Mouse (Mus musculus) MEL-GATA-1-ER (cell line): ENCODE measurements around the gene Mrpl28.
A peak's percentile ranks its signal among the peaks of the same experiment; 100 is the strongest.
"Not testable (repeated sequence)": the region's sequence is repeated elsewhere in the genome, so short reads cannot be mapped to it uniquely, and the experiment has no call there.

Source experiments
- DNase-seq: peaks from one replicate; pipeline ENCODE4 v3.0.0-alpha.2; 2012; ENCODE audit warnings: low read depth; ENCODE audit errors: extremely low read depth

The Mrpl28 gene

DNA sequence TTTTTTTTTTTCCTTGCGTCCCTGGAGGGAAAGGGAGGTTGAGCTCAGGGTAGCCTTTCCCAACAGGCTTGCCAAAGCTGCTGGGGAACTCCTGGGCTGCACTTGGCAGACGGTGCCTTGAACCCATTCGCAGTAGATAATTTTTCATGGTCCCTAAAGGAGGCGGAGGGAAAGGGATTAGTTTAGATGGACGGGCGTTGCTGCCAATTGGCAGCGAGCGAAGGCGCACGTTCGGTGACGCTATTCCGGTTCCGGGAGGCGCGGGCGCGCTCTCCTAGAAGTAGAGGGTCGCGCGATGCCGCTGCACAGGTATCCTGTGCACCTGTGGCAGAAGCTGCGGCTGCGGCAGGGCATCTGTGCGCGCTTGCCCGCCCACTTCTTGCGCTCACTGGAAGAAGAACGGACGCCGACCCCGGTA lies at the start of gene Mrpl28:
TSS of gene Mrpl28 (plus strand) at position 234 of the 418 bp plus-strand sequence.
- peak; percentile 95 for DNase-seq

DNA sequence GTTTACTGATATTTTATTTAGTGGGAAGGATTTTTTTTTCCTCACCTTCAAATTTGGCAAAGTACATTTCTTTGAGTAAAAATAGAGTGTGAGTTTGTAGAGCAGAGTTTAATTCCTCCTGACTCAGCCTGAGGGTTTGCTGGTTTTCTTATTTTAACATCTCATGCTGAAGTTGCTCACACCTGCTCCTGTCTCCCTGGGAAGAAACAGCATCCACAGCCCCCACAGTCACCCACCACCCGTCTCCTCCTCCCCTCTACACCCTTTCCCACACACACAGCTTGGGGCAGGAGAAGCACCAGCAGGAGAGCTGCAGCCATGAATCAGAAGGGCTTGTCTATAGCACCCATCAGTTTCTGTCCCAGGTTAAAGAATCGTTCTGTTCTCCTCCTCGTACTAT lies 48.1 kb upstream of the Mrpl28 start:
- no peak for DNase-seq

DNA sequence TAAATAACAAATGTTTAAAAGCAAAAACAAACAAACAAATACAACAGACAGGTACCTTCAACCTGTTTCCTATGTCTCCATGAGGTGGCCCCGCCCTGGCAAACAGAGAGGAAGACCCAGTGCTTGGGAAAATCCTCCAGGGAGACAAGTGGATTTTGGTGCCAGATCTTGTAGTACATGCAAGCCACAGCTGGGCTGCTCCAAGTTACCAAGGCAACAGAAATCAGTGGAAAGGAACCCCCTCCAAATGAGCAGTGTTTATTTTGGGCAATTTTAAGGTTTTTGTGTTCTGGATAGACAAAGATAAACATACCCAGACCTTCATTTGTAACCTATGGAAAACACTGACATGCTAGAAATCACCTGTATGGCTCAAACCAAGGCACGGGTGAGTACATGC lies 44.4 kb upstream of the Mrpl28 start:
- no peak for DNase-seq

DNA sequence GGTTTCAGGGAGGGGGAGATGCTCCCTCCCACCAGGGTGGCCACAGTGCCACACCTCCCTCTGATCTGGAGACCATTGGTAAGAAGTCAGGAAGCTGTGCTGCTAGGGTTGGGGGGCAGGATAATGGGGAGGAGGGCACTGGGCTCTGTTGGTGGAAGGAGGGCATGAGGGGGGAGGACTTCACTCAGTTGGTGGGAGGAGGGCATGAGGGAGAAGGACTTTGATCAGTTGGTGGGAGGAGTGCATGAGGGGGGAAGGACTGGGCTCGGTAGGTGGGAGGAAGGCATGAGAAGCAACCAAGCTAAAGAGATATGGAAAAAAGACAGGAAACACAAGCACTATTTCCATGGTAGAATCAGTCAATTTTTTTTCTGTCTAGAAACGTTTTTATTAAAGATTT lies 42.4 kb upstream of the Mrpl28 start:
- no peak for DNase-seq

DNA sequence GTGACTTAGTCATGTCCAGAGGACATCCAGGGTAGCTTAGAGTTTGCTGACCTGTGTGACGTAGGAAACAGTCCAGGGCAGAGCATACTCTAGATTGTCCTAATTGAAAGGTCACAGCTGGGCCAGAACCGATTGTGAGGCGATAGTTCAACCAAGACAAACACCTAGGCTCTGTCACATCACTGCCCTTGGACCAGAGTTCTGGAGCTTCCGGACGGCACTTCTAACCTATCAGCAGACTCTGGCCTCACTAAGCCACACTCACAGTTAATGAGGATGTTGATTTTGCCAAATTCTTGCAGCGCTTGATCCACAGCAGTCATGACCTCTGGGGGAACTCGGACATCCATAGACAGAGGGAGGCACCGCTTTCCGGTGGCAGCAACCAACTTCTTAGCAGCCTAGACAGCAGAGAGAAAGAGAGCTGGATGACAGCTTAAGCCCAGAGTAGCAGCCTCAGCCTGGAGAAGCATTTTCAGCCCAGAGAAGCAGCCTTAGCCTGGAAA lies 36.2 kb upstream of the Mrpl28 start:
- DNase-seq: no peak

DNA sequence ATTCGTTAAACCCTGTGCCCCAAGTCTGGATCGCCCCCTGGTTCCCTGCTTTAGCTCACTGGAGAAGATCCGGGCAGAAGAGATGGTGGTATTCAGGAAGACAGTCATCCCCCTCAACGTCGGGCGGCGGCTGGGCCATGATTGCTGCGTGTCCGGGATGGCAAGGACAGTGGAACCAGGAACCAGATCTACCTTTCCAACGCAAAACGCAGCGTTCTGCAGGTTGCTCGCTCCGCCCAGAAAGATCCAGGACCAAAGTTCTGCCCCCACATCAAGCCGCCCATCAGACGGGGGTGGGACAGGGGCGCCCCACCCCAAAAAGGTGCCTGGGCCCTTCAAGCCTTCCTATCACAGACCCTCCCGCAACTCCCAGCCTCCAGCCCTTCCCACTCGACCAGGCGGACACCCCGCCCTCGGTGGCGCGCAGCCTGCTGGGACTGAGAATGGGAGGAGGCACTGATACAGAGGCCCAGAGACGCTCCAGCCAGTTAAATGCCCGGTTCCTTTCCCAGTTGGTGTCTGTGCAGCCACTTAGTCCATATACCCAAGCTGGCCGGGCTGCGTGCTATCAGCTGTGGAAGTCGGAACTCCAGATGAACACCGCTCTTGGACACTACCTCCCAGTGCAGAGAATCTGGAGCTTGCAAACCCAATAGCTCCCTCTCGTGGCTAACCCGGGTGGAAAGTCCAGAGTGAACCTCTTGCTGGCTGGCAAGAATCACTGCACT lies 33.2 kb upstream of the Mrpl28 start, which contains the start of gene Decr2:
TSS of gene Decr2 (minus strand) at position 433 of the 728 bp plus-strand sequence.
- DNase-seq: peak; percentile 86

DNA sequence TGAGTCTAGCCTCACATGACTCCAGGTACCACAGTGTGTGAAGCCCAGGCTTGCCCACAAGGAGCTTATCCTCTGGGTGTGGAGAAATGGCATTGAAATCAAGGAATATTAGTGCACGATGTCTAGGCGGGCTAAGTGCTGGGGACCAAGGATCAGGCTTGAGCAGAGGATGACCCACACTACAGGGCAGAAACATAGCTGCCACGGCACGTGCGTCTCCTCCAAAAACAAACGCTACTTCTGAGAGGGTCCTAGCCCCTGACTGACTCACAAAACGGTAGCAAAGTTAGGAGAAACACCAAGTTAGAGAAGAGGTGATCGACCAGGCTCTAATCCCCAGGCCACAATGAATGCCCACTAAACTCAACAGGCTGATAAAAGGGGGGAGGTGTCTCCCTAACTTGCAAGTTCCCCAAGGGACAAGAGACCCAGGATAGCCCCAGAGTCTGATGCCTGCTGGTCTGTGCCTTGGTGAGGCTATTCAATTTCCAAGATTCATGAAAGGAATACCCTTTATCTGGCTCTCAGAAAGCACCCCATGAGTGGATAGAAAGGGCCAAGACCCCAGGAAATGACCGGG lies 28.7 kb upstream of the Mrpl28 start:
- no peak for DNase-seq

DNA sequence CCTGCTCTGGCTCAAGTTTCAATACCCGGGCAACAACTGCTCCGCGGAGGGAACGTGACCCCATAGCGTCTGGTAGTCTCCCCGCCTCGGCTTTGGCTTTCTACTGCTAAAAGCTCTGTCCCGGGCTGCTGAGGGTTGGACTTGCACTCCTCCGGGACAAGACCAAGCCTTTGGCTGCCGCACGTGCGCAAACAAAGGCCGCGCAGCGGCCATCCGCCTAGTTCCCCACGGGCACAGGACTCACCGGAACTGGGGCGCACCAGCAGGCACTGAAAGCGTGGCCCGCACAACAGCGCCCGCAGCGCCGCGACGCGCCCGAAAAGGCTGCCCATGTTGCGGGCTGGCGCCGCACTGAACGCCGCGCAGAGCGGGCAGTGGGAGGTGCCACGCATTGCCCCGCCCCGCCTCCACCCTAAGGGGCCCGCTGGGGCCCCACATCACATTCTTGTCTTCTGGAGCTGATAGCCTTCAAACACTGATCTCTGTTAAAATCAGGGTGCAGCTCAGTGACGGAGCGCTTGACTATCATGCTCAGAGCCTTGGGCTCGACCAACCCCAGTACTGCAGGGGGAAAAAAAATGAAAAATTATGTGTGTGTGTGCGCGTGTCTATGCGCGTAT lies 28.1 kb upstream of the Mrpl28 start, which contains the start of gene Nme4:
TSS of gene Nme4 (minus strand) at position 482 of the 620 bp plus-strand sequence.
- no peak for DNase-seq

DNA sequence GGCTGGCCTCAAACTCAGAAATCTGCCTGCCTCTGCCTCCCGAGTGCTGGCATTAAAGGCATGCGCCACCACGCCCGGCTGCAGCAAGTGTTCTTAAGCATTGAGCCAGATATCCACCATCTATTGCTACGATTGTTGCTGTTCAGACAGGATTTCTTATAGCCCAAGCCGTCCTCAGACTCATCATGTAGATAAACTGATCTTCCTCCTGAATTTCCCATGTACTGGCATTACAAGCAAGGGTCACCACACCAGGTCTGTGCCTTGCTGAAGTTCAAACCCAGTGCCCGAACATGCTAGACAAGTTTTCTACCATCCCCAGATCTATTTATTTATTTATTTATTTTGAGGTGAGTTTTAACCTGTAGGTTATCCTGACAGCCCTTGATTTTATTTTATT lies 24.8 kb upstream of the Mrpl28 start:
- no peak for DNase-seq

DNA sequence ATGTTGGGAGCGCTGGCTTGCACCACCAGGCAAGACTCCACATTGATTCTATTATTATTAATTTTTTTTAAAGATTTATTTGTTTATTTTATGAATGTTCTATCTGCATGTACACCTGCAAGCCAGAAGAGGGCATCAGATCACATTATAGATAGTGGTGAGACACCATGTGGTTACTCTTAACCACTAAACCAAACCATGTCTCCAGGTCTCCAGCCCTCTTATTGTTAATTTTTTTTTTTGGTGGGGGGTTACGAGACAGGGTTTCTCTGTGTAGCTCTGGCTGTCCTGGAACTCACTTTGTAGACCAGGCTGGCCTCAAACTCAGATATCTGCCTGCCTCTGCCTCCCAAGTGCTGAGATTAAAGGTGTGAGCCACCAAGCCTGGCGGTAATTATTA lies 24.0 kb upstream of the Mrpl28 start:
- DNase-seq: not testable (repeated sequence)

DNA sequence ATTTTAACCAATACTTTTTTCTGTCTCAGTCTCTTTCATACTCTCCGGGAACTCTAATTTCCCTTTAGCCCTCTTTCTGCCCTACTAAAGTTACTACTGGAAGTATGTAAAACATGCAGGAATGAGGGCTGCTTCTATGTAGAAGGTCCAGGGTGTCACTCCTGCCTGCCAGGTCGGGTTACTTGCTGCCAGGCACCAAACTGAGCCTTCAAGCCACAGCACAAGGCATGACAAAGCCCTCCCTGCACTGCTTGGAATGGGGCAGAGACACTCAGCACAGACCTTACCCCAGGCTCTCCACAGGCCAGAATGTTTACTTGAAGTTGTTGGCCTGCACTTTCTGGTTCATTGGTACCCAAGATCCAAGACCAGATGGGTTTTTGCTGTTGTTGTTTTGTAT lies 23.1 kb upstream of the Mrpl28 start:
- no peak for DNase-seq

DNA sequence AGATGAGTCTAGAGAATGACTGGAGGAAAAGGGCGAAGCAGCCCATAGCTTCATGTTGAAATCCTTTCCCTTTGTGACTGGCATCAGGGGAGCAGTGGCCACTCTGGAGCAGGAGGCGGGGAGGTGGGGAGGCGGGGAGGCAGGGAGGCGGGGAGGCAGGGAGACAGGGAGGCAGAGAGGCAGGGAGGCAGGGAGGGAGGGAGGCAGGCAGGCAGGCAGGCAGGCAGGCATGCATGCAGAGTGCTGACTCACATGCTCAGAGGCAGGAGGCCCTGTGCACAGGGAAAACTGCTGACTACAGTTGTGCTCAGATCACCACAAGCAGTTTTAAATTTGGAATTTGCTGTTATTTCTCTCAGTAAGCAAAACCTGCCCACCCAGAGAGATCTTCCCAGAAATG lies 21.8 kb upstream of the Mrpl28 start:
- no peak for DNase-seq

DNA sequence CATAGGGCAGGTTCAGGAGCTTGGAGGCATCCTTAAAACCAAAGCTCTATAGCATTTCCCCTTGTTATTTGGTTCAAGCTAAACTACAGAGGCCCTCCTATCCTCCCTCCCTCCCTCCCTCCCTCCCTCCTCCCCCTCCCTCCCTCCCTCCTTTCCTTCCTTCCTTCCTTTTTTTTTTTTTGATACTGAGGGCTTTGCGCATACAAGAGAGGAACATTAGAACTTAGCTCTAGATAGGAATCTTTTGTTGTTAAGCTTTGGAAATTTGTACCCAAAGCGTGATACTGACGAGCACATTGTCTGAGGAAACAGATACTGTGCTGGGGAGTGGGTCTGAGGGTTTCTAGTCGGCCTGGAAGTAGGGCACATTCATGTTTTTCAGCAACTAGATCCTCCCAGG lies 17.7 kb upstream of the Mrpl28 start:
- no peak for DNase-seq

DNA sequence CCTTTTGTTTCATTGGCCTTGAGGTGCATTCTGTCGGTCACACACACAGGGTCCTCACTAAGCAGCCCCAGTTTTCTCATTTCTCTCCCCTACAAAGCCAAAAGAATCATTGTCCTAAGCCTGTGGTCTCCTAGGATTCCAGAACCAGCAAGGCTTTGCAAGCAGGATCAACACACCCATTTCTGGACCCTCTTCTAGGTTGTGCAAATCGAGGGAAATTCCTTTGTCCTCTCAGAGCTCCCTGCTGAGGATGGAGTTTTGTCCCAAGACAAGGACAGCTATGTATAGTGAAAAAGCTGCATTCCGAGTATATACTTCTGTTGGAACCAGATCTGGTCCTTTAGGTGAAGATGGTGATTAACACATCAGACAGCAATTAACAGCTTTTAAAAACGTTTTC lies 13.1 kb upstream of the Mrpl28 start:
- no peak for DNase-seq

DNA sequence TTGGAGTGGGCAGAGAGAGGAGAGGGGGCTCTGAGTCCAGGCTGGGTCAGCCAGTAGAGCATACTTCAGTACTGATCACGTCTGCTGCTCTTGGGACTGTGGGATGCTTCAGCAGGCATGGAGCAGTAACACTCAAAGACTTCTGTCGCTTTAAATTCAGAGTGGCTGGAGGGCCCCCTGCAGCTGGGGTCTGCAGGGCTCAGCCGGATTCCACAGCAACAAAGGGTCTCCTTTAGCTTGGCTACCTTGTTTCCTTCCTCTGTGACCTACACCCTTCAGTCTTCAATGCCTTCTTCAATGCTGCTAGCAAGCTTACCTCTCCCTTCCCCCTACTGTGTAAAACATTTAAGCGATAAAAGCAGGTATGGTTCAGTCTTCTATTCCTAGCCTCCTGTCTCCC lies 12.3 kb upstream of the Mrpl28 start:
- no peak for DNase-seq

DNA sequence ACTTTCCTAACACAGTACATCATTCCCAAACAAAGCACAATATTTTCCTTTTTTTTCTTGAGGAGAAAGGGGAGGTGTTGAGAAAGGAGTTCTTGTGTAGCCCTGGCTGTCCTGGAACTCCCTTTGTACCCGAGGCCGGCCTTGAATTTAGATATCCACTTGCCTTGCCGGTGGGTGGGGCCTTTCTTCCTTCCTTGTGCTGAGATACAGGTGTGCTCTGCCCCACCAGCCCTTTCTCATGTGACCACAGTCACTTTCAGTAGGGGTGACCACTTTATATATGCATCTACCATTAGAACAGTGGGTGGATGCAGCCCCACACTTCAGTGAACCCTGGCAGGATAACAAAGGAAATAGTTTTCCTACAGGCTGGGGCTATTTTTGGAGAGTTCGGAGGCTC lies 11.6 kb upstream of the Mrpl28 start:
- DNase-seq: no peak

DNA sequence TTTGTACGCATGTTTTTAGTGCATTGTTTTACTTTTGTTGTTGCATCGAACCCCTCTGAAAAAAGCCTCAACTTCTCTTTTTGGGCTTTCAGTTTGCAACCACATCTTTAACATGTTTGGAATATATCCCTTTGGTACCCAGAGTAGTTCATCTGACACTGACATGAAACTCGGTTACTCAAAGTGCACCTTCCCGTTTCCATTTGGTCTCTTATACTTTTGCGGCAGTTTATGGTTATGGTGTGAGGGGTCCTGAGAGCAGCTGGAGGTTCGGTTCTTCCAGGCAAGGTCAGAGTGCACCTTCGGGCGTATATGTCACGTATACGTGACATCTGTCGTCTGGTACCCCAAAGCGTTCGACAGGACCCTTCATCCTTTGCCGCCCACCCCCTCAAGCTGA lies 10.5 kb upstream of the Mrpl28 start:
- DNase-seq: no peak

DNA sequence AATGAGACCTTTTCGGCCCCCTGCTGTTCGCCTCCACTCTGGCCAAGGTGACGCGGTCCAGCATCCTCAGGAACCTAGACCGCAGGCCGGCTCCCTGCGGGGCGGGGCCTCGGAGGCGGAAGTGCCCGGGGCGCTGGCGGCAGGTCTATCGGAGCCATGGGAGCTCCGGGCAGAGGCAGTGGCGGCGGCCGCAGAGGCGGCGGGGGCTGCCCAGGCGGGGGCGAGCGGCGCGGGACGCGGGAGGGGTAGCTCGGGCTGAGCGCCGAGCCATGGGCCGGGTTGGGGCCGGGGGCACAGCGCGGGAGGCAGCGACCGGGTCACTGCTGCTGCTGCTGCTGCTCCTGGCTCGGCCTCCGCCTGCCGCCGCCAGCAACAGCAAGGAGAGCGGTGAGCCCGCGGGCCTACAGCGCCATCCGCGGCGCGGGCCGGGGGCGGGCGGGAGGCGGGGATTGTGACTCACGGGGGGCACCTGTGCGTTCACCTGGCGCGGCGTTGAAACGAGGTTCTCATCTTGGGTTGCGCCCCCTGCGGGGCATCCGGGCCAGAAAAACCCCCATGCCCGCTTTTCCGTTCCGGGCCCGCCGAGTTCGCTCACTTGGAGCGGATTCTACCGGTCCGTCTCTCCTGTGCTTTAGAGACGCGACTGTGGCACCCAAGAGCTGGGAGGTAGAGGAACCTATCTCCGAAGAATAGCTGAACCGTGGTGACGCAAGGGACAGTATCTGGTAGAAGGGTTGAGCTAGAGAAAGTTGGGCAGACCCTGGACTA lies 9.9 kb upstream of the Mrpl28 start, which contains the start of gene Tmem8:
TSS of gene Tmem8 (plus strand) at position 119 of the 768 bp plus-strand sequence.
- DNase-seq: no peak

DNA sequence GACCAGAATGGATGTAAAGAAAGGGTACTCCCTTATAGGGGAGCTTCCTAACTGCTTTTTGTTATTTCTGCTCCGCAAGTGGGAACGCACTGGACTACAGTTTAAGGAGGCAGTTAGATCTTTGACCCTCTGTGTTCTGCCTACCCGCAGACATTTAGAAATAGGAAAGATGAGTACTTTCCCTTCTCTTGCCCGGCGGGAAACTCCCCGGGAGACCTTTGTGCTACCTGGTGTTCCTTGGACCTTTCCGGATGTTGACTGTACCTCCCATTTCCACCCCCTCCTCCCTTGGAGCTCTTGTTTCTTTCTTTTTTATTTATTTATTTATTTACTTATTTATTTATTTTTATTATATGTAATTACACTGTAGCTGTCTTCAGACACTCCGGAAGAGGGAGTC lies 9.2 kb upstream of the Mrpl28 start:
- DNase-seq: no peak

DNA sequence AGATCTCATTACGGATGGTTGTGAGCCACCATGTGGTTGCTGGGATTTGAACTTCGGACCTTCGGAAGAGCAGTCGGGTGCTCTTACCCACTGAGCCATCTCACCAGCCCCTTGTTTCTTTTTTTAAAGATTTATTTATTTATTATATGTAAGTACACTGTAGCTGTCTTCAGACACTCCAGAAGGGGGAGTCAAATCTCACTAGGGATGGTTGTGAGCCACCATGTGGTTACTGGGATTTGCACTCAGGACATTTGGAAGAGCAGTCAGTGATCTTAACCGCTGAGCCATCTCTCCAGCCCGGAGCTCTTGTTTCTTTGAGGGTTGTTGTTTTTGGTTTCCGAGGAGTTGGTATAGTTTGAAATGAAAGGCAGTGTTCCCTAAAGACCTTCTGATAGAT lies 8.8 kb upstream of the Mrpl28 start:
- DNase-seq: not testable (repeated sequence)

DNA sequence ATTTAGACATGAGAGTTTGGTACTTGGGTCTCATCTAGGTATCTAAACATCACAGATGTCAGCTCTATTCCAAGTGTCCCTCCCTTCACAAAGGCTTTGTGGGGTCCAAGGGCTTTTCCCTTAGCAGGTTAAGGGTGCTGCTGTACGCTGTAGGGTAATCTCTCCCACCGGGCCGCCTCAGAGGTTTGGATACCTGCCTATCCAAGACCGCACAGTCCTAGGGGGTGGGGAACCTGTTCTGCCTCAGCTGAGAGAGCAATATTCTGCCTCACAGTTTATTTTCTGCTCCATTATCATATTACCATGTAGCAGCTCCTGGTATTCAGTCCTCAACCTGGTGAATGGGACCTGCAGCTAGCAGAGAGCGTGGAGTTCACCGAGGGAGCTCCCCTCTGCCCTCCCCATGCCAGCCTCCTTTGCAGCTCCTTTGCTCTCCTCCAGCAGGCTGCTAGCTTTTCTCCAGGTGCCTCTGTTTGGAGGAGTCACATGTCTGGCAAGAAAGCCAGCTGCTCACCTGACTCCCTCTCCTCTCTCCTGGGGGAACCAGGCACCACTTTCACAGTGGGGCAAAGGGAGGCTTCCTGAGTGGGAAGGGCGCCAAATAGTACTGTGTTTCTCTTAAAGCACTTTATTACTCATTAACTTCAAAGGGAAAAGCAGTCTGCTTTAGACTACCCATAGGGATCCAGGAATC lies 7.9 kb upstream of the Mrpl28 start:
- DNase-seq: no peak
